Mouse (Mus musculus): Measurements from ENCODE around the gene Kcna4. TPM values are rescaled to one million over a fixed set of nuclear protein-coding genes. Genes with fewer than 3 reads are reported as not detected.

Gene Kcna4
- polyA plus RNA-seq (2012; ENCODE audit: low replicate concordance) = not detected in 2 replicates

GRCm38 (mm10) chr2:107289990-107290696, at the start of gene Kcna4:
Gene Kcna4, plus strand, starts transcription at chr2:107290639.

Other genes starting within 250 kb of the Kcna4 start
- not detected in 2 replicates for gene Fshb, start 231.0 kb upstream of the Kcna4 start, polyA plus RNA-seq (2012; ENCODE audit: low replicate concordance)

All from hematopoietic multipotent progenitor cell, adult 10-12 weeks (in vitro differentiated cells).